Mouse (Mus musculus) testis, postnatal 10 days (tissue): ENCODE data around the gene Ran.

Experiments
- DNase-seq: peaks from one replicate; pipeline ENCODE4 v3.0.0; 2021; ENCODE audit warnings: low spot score

Ran gene

DNA sequence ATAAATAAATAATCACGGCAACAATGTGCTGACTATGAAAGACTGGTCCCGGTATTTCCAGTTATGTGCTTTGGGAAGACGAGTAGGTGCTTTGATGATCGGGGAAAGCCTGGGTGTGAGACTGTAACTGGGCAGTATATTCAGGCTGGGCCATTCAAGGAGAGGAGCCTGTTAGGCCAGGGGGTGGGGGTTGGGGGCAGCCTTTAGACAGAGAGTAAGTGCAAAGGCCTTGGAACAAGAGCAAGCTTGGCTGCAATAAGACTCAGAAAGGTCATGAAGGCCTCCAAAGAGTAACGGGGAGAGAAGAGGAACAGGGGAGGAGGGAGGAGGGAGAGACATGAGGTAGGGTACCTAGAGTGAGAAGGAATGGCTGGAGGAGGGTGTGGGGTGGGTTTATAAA is 4.3 kb upstream of the Ran start:
- DNase-seq: no peak

DNA sequence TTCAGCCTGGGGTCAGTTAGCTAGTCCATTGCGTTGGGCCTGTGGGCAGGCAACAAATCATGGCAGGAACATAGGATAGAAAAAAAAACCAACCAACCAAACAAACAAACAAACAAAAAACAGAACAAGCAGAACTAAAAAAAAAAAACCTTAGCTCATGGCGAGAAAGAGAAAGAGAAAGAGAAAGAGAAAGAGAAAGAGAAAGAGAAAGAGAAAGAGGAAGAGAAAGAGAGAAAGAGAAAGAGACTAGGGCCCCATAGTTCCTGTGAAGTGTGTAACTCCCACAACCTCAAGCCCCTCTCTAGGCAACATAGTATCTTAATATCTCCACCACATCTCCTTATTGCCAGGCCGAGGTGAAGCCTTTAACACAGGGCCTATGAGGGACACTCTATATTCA is 3.5 kb upstream of the Ran start:
- DNase-seq: no peak

DNA sequence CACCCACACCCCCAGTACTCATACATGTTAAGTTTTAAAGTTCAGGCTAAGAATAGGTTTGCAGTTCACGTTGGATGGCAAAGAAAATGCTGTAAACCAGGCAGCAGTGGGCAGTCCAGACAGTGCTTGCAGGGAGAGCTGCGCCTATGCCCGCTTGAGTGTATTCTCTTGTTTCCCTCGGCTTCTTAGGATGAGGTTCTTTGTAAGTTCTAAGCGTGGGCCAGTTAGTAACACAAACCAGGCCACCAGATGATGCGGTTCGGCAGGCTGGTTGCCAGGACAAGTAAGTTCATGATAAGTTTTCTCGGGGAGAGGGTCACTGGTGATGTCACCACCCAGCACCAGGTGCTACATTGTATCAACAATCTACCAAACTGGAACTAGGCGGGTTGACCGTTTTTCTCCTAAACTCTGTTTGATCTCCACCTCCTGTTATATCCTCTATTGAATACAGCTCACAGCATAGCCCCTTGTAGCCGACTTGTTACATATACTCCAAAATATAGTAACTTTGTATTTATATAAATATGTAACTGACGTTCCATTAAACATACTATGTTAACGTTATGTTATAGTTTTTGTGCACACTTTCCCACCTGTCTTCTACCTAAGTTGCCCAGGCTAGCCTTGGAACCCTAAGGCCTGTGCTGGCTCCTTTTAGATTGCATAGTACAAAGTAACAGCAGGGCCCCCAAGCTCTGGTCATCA is 933 bp upstream of the Ran start:
- DNase-seq: no peak

DNA sequence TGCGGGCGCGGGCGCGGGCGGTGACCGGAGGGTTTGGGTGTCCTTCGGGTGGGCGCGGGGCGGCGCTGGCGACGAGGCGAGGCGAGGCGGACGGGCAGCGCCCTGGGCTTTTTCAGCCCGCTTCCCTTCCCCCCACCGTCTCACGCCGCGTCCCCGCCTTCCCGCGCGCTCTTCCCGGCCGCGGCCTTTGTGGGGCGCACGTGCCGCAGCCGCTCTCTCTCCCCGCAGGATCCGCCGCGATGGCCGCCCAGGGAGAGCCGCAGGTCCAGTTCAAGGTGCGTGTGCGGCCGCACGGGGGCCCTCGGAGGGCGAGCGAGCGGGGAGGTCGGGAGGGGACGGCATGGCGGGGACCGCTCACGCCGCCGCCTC is 415 bp downstream of the Ran start:
- no peak for DNase-seq

DNA sequence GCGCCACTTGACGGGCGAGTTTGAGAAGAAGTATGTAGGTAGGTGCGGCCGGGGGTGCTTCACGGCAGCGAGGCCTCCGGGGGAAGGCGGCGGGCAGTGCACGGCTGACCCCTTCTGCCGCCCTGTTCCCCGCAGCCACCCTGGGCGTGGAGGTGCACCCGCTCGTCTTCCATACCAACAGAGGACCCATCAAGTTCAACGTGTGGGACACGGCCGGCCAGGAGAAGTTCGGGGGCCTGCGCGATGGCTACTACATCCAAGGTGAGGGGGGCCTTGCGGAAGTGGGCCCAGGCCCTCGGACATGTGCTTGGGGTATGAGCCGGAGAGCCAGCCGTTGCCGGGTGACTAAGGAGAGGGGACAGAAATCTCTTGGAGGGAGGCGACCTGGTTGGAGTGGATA is 862 bp downstream of the Ran start:
- DNase-seq: peak; percentile 59

DNA sequence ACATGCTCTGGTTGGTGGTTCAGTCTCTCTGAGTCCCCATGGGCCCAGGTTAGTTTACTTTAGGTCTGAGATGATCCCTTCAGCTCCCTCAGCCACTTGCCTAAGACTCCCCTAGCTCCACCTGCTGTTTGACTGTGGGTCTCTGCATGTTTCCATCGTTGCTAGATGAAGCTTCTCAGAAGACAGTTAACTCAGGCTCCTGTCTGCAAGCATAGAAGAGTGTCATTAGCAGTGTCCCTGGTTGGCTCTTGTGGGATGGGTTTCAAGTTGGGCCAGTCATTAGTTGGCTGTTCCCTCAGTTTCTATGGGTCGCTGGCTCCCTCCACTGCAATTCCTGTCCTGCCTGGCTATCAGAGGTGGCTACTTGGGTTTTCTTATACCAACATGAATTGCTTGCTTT is 5.2 kb downstream of the Ran start:
- no peak for DNase-seq

DNA sequence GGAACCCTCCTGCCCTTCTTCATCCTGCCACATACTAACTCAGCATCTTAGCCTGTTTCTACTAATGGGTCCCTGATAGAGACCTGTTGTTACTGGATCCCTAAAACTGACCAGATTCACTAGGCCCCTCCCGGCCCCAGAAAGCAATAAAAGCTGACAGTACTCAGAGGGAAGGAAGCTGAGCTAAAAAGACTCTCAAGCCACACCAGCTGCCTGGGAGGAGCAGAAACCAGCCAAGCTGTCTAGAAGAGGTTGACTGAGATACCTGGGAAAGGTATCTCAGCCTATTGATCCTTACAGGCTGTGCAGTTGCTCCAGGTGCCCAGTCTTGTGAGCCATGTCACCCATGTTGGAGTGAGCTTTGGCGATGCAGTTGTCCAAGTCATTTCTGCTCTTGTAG is 5.9 kb downstream of the Ran start:
- DNase-seq: no peak

DNA sequence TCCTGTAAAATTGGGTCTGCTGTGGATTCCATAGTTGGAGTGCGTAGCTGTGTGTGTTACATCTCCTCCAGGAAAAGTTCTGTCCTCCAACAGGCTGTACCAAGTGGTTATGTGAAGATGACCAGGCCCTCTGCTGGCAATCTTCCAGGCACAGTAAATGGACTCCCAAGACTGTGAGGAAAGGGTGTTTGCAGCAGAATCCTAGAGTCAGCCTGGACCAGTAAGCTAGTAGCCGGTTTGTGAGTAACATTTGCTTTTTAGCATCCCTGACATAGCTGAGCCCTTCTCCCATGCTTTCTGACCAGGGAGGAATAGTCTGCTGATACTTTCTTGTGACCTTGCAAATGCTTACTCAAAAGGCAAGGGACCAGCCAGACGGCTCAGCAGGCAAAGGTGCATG is 6.3 kb downstream of the Ran start:
- DNase-seq: no peak

DNA sequence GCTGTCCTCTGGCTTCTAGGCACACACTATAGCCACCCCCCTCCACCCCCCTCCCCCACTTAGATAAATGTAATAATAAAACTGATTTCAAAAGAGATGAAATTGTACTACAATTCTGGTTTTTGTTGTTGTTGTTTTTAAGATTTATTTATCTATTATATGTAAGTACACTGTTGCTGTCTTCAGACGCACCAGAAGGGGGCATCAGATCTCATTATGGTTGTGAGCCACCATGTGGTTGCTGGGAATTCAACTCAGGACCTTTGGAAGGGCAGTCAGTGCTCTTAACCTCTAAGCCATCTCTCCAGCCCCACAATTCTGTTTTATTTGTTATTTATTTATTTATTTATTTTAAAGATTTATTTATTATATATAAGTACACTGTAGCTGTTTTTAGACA is 6.8 kb downstream of the Ran start:
- DNase-seq: no peak

DNA sequence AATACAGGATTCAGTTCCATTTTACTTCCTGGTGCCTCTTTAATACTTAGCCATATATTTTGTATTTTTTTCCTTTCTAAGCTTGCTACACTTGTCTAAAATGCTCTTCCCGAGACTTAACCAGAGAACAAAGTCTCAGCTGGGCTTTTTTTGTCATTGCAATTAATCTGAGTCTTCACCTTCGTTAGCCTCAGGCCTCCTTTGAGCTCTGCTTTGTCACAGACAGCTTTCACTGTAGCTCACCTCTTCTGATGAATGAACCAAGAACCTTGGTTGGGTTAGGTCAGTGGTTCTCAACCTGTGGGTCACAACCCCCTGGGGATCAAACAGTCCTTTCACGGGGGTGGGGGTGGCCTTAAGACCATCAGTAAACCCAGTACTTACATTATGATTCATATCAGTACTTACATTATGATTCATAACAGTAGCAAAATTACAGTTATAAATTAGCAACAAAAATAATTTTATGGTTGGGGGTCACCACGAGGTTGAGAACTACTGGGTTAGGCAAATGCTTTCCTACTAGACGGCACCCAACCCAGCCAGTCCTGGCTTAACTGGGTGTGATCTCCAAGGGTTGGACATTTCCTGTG is 9.4 kb downstream of the Ran start:
- DNase-seq: no peak

DNA sequence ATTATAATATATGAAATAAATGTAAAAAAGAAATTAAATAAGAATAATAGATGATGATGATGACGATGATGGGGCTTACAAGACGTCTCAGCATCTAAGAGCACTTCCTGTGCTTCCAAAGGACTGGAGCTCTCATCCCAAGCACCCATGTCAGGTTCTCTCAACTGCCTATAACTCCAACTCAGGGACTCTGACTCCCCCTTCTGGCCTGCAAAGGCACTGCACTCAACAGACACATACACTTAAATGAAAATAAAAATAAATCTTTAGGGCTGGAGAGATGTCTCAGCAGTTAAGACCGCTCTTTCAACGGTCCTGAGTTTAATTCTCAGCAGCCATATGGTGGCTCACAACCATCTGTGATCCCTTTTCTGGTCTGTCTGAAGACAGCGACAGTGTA is 16.8 kb downstream of the Ran start:
- no peak for DNase-seq

DNA sequence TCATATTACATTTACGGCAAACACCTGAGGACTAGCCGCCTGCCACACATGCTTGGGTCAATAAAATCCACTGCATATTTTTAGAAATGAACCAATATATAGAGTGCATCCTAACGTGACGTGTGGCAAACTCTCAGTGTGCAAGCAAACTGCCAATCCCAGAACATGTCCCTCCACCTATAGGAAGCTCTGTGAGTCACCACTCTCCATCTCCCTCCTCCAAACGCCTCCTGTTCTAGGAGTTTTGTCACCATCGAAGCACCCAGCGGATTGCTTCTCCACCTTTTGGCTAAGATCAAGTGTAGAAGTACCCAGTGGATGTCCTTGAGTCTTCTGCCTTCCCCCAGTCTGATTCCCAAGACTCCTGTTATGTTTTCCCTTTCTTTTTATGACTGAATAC is 17.9 kb downstream of the Ran start:
- DNase-seq: no peak

DNA sequence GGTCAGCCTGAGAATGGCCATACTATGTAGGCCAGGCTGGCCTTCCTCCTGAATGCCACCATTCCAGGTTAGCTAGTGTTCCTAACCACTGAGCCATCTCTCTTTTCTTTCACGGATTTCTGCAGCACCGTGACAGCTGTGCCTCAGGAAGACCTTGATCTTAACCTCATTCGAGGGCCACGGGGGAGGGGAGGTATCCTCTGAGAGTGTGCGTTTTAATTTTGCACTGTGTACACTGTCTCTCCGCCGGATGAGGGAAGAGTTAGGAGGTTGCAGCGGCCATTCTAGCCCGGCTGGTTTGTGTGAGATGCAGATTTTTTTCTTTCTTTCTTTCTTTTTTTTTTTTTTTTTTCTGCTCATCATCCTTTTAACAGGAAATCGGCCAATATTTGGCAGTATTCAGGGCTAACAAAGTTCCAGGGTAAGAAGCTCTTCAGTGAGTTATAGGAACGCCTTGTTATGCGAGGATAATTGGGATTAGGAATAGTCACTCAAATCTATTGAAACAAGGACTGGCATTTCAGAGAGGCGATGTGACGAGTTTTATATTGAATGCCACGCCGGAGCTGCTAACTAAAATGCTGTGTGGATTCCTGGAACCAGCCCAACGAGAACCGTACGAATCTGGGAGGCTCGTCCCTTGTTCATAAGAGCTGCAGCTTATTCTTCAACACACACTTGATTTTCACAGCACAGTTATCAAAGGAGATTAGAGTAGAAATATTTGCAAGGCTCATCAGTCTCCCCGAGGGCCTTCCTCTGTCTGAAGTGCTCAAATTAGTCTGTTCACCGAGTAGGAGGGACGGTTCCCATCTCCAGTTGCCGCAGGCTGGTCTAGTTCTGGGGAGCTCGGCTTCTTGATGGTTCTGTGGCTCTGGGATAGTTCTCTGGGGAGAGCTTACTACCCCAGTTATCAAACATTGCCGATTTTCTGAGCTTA is 26.0 kb downstream of the Ran start:
- no peak for DNase-seq

DNA sequence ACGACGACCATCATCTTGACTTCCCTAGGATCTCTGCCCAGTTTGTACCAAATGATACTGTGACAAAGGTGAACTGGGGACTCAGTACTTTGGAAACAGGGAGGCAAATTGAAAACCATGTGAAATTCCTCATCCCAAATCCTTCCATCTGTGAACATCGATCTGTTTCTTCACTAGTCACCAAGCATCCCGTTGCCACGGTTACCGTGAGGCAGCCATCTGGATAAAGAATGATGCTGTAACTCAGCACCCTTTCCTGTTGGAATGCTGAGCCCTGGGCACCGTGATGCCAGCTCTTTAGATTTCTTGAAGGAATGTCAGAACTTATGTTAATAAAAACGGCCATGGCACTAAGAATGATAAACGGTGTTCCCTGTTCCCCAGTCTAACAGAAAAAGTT is 29.5 kb downstream of the Ran start:
- DNase-seq: no peak

DNA sequence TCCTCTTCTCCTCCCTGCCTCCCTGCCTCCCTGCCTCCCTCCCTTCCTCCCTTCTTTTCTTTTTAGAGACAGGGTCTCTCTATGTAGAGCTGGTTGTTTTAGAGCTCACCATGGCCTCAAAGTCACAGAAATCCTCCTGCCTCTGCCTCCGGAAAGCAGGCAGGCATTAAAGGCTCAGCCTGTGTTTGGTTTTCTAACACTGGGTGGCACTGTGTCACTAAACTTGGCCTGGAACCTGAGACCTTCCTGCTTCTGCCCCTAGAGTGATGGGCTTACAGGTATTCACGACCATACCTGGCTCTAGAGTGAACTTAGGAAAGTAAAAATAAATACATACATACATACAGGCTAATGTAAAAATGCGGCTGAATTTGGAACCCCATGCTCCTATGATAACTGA is 32.0 kb downstream of the Ran start:
- no peak for DNase-seq

DNA sequence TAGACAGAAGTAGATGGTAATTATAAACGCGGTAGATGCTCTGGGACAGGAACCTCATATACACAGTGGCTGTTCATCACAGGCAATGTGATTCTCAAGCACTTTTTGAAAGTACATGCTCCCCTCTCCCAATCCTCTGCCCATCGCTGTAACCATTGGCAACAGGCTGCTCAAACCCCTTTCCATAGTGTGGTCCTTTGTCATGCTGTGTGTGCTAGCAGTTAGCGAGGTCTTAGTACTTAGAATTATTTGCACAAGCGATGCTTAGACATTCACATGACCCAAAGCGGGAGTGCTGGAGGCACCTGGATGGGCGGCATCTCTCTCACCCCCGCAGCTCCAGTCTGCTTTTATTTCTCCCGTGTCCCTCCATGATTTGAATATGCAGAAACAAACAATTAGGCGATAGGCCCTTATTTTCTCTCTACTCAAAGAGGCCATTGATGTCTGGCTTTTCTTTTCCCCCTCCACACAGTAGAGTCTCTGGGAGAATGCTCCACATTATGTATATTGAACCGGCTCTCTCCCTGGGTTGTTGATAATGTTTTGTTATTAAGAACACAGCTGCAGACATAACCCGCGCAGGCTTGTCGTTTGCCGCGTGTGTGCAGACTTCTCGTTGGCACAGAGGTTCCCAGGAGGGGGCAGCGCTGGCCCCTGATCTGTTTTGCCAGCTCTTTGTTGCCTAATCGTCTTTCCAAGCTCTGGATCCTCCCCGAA is 32.9 kb downstream of the Ran start:
- DNase-seq: no peak

DNA sequence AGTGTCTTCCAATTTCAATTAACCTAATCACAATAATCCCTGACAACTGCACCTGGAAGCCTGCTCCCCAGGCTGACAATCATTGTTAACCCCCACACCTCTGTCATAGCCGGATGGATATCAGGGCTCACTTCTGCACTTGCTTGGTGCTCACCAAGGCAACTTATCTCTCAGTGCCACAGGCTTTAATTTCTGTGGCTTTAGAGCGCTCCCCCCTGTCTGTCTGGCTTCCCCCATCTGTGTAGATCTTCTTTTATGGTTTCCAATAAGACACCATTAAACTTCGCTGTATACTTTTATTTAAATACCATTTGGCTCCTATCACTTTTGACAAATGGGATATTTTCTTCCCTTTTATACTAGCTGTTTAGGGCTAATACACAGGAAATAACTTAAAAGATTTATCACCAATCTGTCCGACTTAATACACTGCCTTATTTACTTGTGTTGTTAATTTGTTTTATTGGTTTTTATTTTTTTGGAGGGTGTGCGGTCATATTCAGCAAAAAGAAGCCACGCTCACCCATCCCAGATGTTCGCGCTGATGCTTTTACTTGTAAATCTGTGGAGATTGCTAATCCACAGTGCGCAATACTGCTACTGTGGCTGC is 34.9 kb downstream of the Ran start:
- no peak for DNase-seq

DNA sequence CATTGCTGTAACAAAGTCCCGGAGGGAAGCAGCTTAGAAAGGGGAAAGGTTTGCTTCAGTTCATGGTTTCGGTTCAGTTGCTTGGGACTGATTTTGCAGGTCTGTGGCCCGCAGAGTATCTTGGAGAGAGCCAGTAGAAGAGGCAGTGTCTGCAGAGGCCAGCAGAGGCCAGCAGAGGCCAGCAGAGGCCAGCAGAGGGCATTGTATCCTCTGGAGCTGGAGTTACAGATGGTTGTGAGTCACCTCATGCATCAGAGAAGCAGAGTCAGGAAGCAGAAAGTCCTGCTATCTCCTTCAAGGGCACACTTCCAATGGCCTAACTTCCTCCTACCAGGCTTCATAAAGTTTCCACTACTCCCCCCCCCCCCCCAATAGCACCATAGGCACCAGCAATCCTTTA is 39.2 kb downstream of the Ran start:
- DNase-seq: no peak

DNA sequence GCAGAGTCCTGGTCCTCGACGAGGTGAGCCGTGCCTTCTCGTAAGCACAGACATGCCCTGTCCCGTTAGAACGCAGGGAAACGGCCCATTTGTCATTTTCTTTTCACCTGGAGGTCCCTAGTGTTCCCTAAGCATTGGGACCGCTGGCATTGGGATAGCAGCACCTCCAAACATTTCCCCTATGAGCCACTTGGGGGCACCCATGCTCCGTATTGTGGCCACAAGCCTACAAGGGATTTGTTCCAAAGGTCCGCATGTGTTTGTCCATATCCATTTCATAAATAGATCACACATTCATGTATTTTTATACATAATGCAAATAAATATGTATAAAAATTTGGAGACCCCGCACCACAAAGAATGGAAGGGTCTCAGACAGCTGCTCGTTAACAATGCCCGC is 41.7 kb downstream of the Ran start:
- DNase-seq: peak; percentile 80

DNA sequence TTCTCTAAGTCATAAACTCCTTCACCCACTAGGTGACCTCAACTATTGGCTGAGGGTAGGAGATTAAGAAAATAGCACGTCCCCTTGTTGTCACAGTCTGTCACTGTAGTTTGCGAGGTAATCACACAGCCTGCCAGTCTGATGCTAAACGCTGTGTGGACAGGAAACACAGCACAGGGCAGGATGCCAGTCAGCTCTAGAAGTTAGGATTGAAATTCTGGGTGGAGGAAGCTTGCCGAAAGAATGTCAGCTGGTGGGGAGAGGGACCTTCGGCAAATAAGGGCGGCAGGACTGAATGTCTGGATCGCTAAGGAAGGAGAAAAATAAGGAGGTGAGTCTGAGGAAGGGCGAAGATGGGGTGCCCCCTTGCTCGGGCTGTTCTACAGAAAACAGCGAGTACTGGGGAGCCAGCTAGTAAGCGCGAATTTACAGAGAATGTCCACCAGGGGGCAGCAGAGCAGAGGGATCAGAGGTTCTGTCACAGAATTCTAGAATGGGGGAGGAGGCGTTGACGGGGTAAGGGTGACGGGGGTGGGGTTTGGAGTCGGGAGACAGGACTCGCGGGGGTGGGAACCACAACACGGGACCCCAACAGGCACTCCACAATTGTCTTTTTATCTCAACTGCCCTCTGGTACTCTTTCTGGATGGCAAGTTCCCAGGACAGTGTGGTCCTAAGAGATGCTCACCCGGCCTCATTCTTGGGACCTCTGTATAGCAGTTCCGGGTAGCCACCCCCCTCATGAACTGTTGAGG is 43.3 kb downstream of the Ran start:
- DNase-seq: peak; percentile 91

DNA sequence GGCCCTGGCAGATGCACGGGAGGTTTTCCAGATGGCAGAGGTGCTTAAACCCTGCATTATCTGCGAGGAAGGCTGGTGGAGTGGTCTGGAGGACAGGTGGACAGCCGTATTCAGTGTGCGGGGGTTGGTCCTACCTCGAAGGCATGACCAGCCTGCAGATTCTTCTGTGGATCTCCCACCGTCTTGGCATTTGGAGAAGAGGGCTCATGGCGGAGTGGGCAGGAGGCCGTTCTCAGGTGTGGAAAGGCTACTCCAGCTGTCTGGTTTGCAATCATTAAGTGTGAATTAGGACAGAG is 43.9 kb downstream of the Ran start:
- no peak for DNase-seq

DNA sequence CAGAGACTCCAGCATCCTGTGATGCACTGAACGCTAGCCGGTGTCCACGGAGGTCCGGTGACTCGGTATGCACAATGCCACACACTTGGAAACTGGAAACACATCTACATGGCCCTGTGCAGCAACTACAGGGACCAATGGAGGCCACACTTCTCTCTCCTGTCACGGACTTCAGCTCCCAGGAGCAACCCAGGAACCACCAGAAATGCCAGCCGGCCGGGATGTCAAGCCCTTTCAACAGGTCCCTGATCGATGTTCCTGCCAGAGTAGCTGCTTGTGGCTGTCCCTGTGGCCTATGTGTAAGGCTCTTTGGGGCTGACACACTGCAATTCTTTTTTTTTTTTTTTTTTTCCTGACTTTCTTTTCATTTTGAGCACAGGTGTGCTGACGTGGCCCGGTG is 44.3 kb downstream of the Ran start:
- no peak for DNase-seq
